Mouse (Mus musculus): ENCODE results near the gene Dusp10. TPM values are rescaled to one million over a fixed set of nuclear protein-coding genes. Genes with fewer than 3 reads are reported as not detected.

Dusp10 gene
- total RNA-seq, 1 experiment: 5.4 TPM

GRCm38 (mm10) chr1:184107448-184107847, 94.3 kb downstream of the Dusp10 start:
- in situ Hi-C loops (cut with MboI; ENCODE audit: low sequenced_read_pairs in 2 of 2, unreplicated experiment in 2 of 2): no loop called here
- Histone ChIP-seq H3K9me3 (ENCODE audit: control insufficient read depth, insufficient read depth, low read depth, low read length) (no peaks in the 10 kb centered on the region), H3K4me1 (ENCODE audit: control insufficient read depth in 2 of 2, insufficient read depth in 2 of 2, low read length in 2 of 2, poor library complexity in 1 of 2) (no peaks in the 10 kb centered on the region), H3K9ac (ENCODE audit: insufficient read depth, low read depth, low read length, poor library complexity, severe bottlenecking) (no peak overlapping the region), H3K4me3 (ENCODE audit: insufficient read depth in 1 of 2, low read depth in 1 of 2, low read length in 2 of 2, poor library complexity in 1 of 2, severe bottlenecking in 1 of 2) (no peak overlapping the region), H3K27ac (ENCODE audit: insufficient read depth, low read depth, low read length, poor library complexity, severe bottlenecking) (no peak overlapping the region), H3K36me3 (ENCODE audit: control insufficient read depth, insufficient read depth, low read length, poor library complexity, severe bottlenecking) (no peaks in the 10 kb centered on the region)
- DNase-seq (ENCODE audit: low read depth, low spot score): no peak
- no peak for TF ChIP-seq ZNF384 (IDR thresholded peaks at IDR 0.05; ENCODE audit: low read depth, low read length)
- TF ChIP-seq MAFK (IDR thresholded peaks at IDR 0.05; ENCODE audit: insufficient read depth, low read depth, low read length): no peak
- TF ChIP-seq CHD2 (IDR thresholded peaks at IDR 0.05; ENCODE audit: low read depth, low read length): no peak
- no peak for TF ChIP-seq ZC3H11A (IDR thresholded peaks at IDR 0.05; ENCODE audit: borderline replicate concordance, low read depth, low read length)
- no peak for TF ChIP-seq HCFC1 (IDR thresholded peaks at IDR 0.05; ENCODE audit: borderline replicate concordance, insufficient read depth, low read length)

- DNase-seq (ENCODE audit: low read depth, low spot score): no peak
- H3K9ac ChIP-seq (ENCODE audit: insufficient read depth, low read depth, low read length, poor library complexity, severe bottlenecking): no peak overlapping the region
- H3K4me1 ChIP-seq (ENCODE audit: control insufficient read depth in 2 of 2, insufficient read depth in 2 of 2, low read length in 2 of 2, poor library complexity in 1 of 2): no peaks in the 10 kb centered on the region
- no peaks in the 10 kb centered on the region for H3K36me3 ChIP-seq (ENCODE audit: control insufficient read depth, insufficient read depth, low read length, poor library complexity, severe bottlenecking)
- H3K4me3 ChIP-seq (ENCODE audit: insufficient read depth in 1 of 2, low read depth in 1 of 2, low read length in 2 of 2, poor library complexity in 1 of 2, severe bottlenecking in 1 of 2): no peak overlapping the region
- H3K9me3 ChIP-seq (ENCODE audit: control insufficient read depth, insufficient read depth, low read depth, low read length): no peaks in the 10 kb centered on the region
- H3K27ac ChIP-seq (ENCODE audit: insufficient read depth, low read depth, low read length, poor library complexity, severe bottlenecking): no peak overlapping the region
- no peak for TF ChIP-seq MAFK (IDR thresholded peaks at IDR 0.05; ENCODE audit: insufficient read depth, low read depth, low read length)
- no peak for TF ChIP-seq CHD2 (IDR thresholded peaks at IDR 0.05; ENCODE audit: low read depth, low read length)
- TF ChIP-seq HCFC1 (IDR thresholded peaks at IDR 0.05; ENCODE audit: borderline replicate concordance, insufficient read depth, low read length): no peak
- TF ChIP-seq ZC3H11A (IDR thresholded peaks at IDR 0.05; ENCODE audit: borderline replicate concordance, low read depth, low read length): no peak
- no peak for TF ChIP-seq ZNF384 (IDR thresholded peaks at IDR 0.05; ENCODE audit: low read depth, low read length)
- in situ Hi-C loops (cut with MboI; ENCODE audit: low sequenced_read_pairs in 2 of 2, unreplicated experiment in 2 of 2): no loop called here
These were observed 95.2 kb downstream of the Dusp10 start for GRCm38 (mm10) chr1:184108254-184108653.

GRCm38 (mm10) chr1:184117586-184117985, 104.5 kb downstream of the Dusp10 start:
- Histone ChIP-seq H3K36me3 (ENCODE audit: control insufficient read depth, insufficient read depth, low read length, poor library complexity, severe bottlenecking) (no peaks in the 10 kb centered on the region), H3K4me1 (ENCODE audit: control insufficient read depth in 2 of 2, insufficient read depth in 2 of 2, low read length in 2 of 2, poor library complexity in 1 of 2) (no peaks in the 10 kb centered on the region), H3K27ac (ENCODE audit: insufficient read depth, low read depth, low read length, poor library complexity, severe bottlenecking) (no peak overlapping the region), H3K9ac (ENCODE audit: insufficient read depth, low read depth, low read length, poor library complexity, severe bottlenecking) (no peak overlapping the region), H3K9me3 (ENCODE audit: control insufficient read depth, insufficient read depth, low read depth, low read length) (no peaks in the 10 kb centered on the region), H3K4me3 (ENCODE audit: insufficient read depth in 1 of 2, low read depth in 1 of 2, low read length in 2 of 2, poor library complexity in 1 of 2, severe bottlenecking in 1 of 2) (no peak overlapping the region)
- in situ Hi-C loops (cut with MboI; ENCODE audit: low sequenced_read_pairs in 2 of 2, unreplicated experiment in 2 of 2): no loop called here
- no peak for TF ChIP-seq CHD2 (IDR thresholded peaks at IDR 0.05; ENCODE audit: low read depth, low read length)
- TF ChIP-seq ZC3H11A (IDR thresholded peaks at IDR 0.05; ENCODE audit: borderline replicate concordance, low read depth, low read length): no peak
- TF ChIP-seq HCFC1 (IDR thresholded peaks at IDR 0.05; ENCODE audit: borderline replicate concordance, insufficient read depth, low read length): no peak
- TF ChIP-seq MAFK (IDR thresholded peaks at IDR 0.05; ENCODE audit: insufficient read depth, low read depth, low read length): no peak
- no peak for TF ChIP-seq ZNF384 (IDR thresholded peaks at IDR 0.05; ENCODE audit: low read depth, low read length)
- DNase-seq (ENCODE audit: low read depth, low spot score): no peak

- Histone ChIP-seq H3K27ac (ENCODE audit: insufficient read depth, low read depth, low read length, poor library complexity, severe bottlenecking) (no peak overlapping the region), H3K36me3 (ENCODE audit: control insufficient read depth, insufficient read depth, low read length, poor library complexity, severe bottlenecking) (no peaks in the 10 kb centered on the region), H3K9me3 (ENCODE audit: control insufficient read depth, insufficient read depth, low read depth, low read length) (no peaks in the 10 kb centered on the region), H3K9ac (ENCODE audit: insufficient read depth, low read depth, low read length, poor library complexity, severe bottlenecking) (no peak overlapping the region), H3K4me1 (ENCODE audit: control insufficient read depth in 2 of 2, insufficient read depth in 2 of 2, low read length in 2 of 2, poor library complexity in 1 of 2) (no peaks in the 10 kb centered on the region), H3K4me3 (ENCODE audit: insufficient read depth in 1 of 2, low read depth in 1 of 2, low read length in 2 of 2, poor library complexity in 1 of 2, severe bottlenecking in 1 of 2) (no peak overlapping the region)
- DNase-seq (ENCODE audit: low read depth, low spot score): no peak
- no peak for TF ChIP-seq ZNF384 (IDR thresholded peaks at IDR 0.05; ENCODE audit: low read depth, low read length)
- TF ChIP-seq HCFC1 (IDR thresholded peaks at IDR 0.05; ENCODE audit: borderline replicate concordance, insufficient read depth, low read length): no peak
- no peak for TF ChIP-seq ZC3H11A (IDR thresholded peaks at IDR 0.05; ENCODE audit: borderline replicate concordance, low read depth, low read length)
- no peak for TF ChIP-seq MAFK (IDR thresholded peaks at IDR 0.05; ENCODE audit: insufficient read depth, low read depth, low read length)
- TF ChIP-seq CHD2 (IDR thresholded peaks at IDR 0.05; ENCODE audit: low read depth, low read length): no peak
- in situ Hi-C loops (cut with MboI; ENCODE audit: low sequenced_read_pairs in 2 of 2, unreplicated experiment in 2 of 2): no loop called here
These were observed 104.9 kb downstream of the Dusp10 start for GRCm38 (mm10) chr1:184117991-184118390.

- in situ Hi-C loops (cut with MboI; ENCODE audit: low sequenced_read_pairs in 2 of 2, unreplicated experiment in 2 of 2): no loop called here
- Histone ChIP-seq H3K4me1 (ENCODE audit: control insufficient read depth in 2 of 2, insufficient read depth in 2 of 2, low read length in 2 of 2, poor library complexity in 1 of 2) (no peaks in the 10 kb centered on the region), H3K9ac (ENCODE audit: insufficient read depth, low read depth, low read length, poor library complexity, severe bottlenecking) (no peak overlapping the region), H3K27ac (ENCODE audit: insufficient read depth, low read depth, low read length, poor library complexity, severe bottlenecking) (no peak overlapping the region), H3K36me3 (ENCODE audit: control insufficient read depth, insufficient read depth, low read length, poor library complexity, severe bottlenecking) (no peaks in the 10 kb centered on the region), H3K9me3 (ENCODE audit: control insufficient read depth, insufficient read depth, low read depth, low read length) (no peaks in the 10 kb centered on the region), H3K4me3 (ENCODE audit: insufficient read depth in 1 of 2, low read depth in 1 of 2, low read length in 2 of 2, poor library complexity in 1 of 2, severe bottlenecking in 1 of 2) (no peak overlapping the region)
- no peak for TF ChIP-seq MAFK (IDR thresholded peaks at IDR 0.05; ENCODE audit: insufficient read depth, low read depth, low read length)
- TF ChIP-seq HCFC1 (IDR thresholded peaks at IDR 0.05; ENCODE audit: borderline replicate concordance, insufficient read depth, low read length): no peak
- no peak for TF ChIP-seq CHD2 (IDR thresholded peaks at IDR 0.05; ENCODE audit: low read depth, low read length)
- no peak for TF ChIP-seq ZC3H11A (IDR thresholded peaks at IDR 0.05; ENCODE audit: borderline replicate concordance, low read depth, low read length)
- TF ChIP-seq ZNF384 (IDR thresholded peaks at IDR 0.05; ENCODE audit: low read depth, low read length): no peak
- DNase-seq (ENCODE audit: low read depth, low spot score): no peak
These were observed 105.5 kb downstream of the Dusp10 start for GRCm38 (mm10) chr1:184118586-184118985.

Other genes starting within 250 kb of the Dusp10 start
- gene 1700056E22Rik, start 21.0 kb downstream of the Dusp10 start, total RNA-seq (2012; rRNA removed): 0.90 and 1.1 TPM in 2 replicates